Mouse (Mus musculus): ENCODE data around the gene Flot2.

- TF ChIP-seq POLR2A (IDR thresholded peaks at IDR 0.05; ENCODE audit: low read depth, low read length) (no peak), CTCF (IDR thresholded peaks at IDR 0.05; ENCODE audit: borderline replicate concordance, insufficient read depth, low read length) (no peak)
Measured at GRCm38 (mm10) chr11:78065906-78066305, 28.2 kb downstream of the Flot2 start.
